Mouse (Mus musculus) left cerebral cortex, postnatal 4 days (tissue): Measurements from ENCODE around the gene Dnajb5. TPM values are rescaled to one million over a fixed set of nuclear protein-coding genes. Genes with fewer than 3 reads are reported as not detected.
A peak's percentile ranks its signal among the peaks of the same experiment; 100 is the strongest.

ENCODE experiments used
- DNase-seq: peaks from one replicate; pipeline ENCODE4 v3.0.0-alpha.2; 2022
- intact Hi-C: fragments of 180-260 bp; cut with DNase I; formaldehyde crosslinking; loops from one replicate; pipeline ENCODE4 v1.15.1; 2025
- total RNA-seq, 2 experiments: library from RNA; stranded (reverse); gene quantifications; 2 replicates each; pipeline ENCODE4 v1.2.3; 2021

The Dnajb5 gene
- total RNA-seq, 2 experiments from 2014 or later: 152 to 156 TPM

DNA sequence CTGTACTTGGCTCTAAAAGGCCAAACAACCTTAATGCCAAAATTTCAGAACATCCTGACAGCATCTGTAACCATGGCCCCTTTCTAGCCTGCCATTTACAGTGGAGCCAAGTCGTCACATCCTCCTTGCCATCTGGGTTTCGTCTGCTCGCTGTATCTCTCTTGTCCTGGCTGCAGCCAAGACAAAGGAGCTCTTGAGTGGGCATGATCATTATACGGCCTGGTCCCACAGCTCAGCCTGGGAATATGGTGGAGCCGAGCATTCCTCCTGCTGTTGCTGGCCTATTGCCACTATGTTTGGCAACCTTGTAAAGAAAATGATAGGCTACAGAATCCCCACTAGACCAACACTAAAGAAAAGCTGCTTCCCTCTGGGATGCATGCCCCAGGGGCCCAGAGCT, 6.3 kb upstream of the Dnajb5 start:
- intact Hi-C loops: no loop called here

DNA sequence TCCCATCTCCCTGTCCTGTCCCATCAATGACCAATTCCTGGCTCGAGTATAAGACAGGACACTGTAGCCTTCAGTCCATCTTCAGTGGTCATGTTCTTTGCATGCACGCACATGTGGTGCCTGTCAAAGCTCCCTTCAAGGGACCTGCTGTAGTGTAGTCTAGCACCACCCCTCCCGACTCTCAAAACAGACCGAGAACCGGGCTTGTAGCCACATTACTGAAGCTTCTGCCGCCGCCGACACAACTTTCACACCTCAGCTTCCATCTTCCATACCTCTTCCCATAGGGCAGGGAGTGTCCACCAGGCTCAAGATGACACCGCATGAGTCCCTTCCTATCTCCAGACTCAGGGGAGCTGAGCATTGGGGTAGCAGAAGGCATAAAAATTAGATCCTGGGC, 5.4 kb upstream of the Dnajb5 start:
- DNase-seq: no peak
- intact Hi-C loops: no loop called here

More for the DNA sequence above, 6.3 kb upstream of the Dnajb5 start:
- peak; percentile 55 for DNase-seq

GRCm38 (mm10) chr4:42945043-42945442, 4.6 kb upstream of the Dnajb5 start:
- no peak for DNase-seq

GRCm38 (mm10) chr4:42945445-42945844, 4.2 kb upstream of the Dnajb5 start:
- no peak for DNase-seq
- intact Hi-C loops: no loop called here

More at GRCm38 (mm10) chr4:42945043-42945442, 4.6 kb upstream of the Dnajb5 start:
- intact Hi-C loops: no loop called here

GRCm38 (mm10) chr4:42945952-42946351, 3.7 kb upstream of the Dnajb5 start:
- DNase-seq: peak; percentile 68
- intact Hi-C loops: no loop called here

DNA sequence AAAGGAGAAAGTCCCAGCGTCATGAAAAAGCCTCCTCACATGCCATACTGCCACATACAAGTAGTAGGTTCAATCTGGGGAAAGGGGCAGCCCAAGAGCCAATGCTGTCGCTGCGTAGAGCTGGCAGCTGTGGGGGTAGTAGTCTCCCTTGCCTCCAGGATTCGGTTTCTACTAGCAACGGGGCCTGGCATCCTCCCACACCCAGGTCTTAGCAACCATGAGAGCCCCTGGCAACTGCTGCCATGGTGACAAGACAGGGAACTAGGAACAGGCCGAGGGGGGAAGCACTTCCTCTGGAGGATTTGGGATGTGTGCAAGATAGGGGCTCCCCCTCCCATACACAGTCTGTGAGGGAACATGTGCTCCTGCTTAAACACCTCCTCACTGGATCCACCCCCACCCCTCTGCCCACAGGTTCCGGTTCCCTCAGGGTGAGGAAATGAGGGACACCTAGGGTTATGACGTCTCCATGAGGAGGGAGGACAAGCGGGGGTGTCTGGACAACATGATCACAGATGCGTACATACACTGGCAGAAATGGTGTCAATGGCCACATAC, 2.8 kb upstream of the Dnajb5 start:
- peak; percentile 91 for DNase-seq
- intact Hi-C loops: no loop called here

DNA sequence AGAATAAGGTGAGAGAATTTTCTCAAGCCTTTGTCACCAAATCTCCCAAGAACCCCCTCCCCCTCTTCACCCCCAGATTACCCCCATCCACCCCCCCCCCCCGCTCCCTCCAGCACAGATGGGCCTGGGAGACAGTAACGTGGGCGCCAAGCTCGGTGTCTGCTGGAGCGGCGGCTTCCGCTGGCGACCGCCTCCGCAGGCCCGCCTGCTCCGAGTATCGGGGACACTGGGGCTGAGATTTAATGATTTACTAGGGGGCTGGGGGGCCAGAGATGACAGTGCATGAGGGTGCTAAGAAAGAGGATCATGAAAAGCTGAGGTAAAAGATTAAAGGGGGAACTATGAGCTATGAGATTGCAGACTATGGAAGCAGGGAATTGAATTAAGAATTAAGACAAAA, 1.1 kb upstream of the Dnajb5 start:
- DNase-seq: no peak
- intact Hi-C loops: no loop called here

GRCm38 (mm10) chr4:42949051-42949675, 451 bp upstream of the Dnajb5 start:
- no peak for DNase-seq
- intact Hi-C loops: no loop called here

- intact Hi-C loops: no loop called here
- DNase-seq: peak; percentile 92
Observed at GRCm38 (mm10) chr4:42950065-42950558, 498 bp downstream of the Dnajb5 start.

DNA sequence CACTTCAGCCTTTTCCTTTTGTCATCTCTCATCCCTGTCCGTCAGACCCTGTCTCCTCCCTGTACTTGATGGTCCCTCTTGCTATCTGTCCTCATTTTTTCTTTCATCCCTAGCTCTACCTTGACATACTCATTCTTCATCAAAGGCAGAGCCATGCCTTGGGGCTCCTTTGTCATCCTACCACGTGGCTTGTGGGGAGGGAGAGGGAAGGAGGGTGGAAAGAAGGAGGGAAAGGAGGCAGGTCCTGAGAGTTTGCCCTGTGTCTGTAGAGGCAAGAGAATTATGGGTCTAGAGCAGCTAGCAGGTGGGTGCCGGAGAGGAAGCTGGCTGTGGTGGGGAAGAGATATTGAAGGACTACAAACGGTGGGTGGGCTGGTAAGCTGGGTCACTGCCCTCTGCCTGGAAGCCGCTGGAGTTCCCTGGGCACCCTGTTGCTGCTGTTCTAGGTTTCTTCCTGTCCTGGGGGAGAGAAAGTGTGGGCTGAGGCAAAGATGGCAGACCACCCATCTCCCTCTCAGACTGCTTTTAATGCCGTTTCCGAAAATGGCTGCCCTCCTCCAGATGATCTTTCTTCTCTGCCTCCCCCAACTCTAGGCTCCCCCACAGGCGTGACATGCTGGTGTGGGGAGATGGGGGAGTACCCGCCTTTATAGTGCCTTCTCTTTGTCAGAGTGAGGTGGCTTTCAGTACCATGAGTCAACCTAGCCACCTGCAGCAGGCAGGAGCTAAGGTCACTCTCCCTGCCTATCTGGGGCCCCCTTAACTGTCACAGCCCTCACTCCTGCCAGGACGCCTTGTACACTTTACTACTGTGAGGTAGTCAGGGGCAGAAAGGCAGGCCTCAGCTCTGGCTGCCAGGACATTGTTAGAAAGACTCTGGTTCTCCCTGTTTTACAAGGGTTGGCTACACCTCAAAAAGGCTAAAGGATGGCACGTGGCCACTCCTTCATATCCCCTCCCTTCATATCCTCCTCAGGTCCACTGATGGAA, 1.9 kb downstream of the Dnajb5 start:
- intact Hi-C loops: no loop called here
- DNase-seq: no peak

DNA sequence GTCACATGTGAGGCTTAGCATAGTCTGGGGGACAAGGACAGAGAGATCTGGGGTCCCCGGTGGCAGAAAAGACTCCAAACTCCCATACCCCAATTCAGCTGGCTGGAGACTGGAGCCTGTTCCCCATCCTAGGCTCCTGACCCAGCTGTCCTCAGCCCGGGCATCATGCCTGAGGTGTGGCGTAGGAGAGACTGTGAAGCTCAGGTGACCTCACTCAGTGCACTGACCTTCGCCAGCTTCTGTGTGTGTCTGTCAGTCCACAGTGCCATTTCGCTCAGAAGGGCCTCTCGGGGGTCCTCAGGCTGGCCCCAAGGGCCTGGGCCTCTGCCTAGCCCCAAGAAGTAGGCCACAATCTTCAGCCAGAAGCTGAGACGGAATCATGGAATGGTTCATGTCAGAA, 2.9 kb downstream of the Dnajb5 start:
- DNase-seq: no peak
- intact Hi-C loops: no loop called here

GRCm38 (mm10) chr4:42953435-42954094, 4.0 kb downstream of the Dnajb5 start:
- intact Hi-C loops: no loop called here
- DNase-seq: peak; percentile 83

- intact Hi-C loops: no loop called here
- DNase-seq: peak; percentile 82
Observed at GRCm38 (mm10) chr4:42954297-42954696, 4.7 kb downstream of the Dnajb5 start.

- DNase-seq: no peak
- intact Hi-C loops: no loop called here
Observed at GRCm38 (mm10) chr4:42955200-42955599, 5.6 kb downstream of the Dnajb5 start.

GRCm38 (mm10) chr4:42956581-42956980, 7.0 kb downstream of the Dnajb5 start:
- no peak for DNase-seq
- intact Hi-C loops: no loop called here

- intact Hi-C loops: no loop called here
- DNase-seq: no peak
Observed at GRCm38 (mm10) chr4:42957306-42957705, 7.7 kb downstream of the Dnajb5 start.

DNA sequence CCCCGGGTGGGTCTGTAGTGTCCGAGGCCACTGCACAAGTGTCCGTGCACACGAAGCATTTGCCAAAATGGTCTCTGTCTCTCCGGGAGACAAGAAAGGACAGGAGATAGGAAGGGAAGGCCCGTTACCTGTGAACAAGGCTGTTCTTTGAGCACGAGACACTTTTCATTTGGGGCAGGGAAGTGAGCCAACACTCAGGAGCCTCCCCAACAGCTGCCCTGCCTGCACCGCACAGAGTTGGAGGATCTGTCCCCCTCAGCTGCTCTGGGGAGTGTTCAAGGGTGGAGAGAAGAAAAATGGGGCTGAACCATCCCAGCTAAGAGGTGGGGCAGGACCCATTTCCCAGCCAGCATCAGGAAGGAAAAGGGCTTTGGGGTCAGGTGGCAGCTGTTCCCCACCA, 8.4 kb downstream of the Dnajb5 start:
- DNase-seq: no peak
- intact Hi-C loops: no loop called here

DNA sequence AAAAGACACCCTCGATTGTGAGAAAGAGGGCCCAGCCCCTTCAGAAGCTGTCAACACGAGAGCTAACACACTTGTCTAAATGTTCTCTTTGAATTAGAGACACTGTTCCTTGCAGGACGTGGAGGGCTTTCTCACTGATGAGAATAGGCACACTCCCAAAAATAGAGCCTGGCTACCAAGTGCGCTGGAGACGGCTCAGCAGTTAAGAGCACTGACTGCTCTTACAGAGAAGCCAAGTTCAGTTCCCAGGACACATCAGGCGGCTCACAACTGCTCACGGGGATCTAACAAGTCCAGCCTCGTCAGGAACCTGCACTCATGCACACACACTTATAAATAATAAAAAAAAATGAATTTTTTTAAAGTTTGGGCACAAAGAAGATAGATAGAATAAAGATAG, 9.3 kb downstream of the Dnajb5 start:
- intact Hi-C loops: no loop called here
- no peak for DNase-seq

DNA sequence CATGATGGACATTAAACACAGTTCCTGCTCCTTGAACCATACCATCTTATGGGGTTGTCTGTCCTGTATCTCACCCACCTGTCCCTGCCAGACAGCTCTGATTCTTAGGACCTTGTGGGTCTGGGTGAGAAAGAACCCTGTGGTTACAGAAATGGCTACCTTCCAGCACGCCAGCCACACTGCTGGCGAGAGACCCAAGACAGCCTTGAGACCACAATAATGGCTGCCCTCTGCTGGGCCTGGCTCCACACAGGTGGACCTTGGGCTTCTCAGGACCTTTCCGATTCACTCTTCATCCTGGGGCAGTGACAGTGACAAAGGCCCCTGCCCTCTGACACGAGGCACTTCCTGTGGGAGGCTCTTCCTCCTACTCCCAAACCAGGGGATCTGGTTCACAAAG, 9.8 kb downstream of the Dnajb5 start:
- intact Hi-C loops: no loop called here
- no peak for DNase-seq

DNA sequence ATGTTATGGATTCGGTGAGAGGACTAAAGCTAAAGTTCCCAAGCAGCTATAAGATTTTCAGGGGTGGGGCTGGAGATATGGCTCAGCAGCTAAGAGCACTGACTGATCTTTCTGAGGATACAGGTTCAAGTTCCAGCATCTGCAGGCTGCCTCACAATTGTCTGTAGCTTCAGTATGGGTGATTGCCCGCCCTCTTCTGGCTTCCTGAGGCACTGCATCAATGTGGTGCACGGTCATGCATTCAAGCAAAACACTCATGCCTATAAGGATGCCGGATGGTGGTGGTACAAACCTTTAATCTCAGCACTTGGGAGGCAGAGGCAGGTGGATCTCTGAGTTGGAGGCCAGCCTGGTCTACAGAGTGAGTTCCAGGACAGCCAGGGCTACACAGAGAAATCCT, 12.0 kb downstream of the Dnajb5 start:
- intact Hi-C loops: no loop called here

DNA sequence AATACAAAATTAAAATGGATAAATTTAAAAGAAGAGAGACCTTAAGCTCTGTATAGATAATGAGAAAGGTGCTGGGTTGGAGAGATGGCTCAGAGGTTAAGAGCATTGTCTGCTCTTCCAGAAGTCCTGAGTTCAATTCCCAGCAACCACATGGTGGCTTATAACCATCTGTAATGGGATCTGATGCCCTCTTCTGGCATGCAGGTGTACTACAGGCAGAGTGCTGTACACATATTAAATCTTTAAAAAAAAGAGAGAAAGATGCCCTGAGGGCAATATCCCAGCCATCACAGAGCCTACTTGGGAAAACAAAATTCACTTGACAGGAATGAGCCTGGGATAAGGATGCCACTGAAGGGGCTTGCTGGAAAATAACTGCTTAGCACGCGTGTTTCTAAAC, 13.9 kb downstream of the Dnajb5 start:
- intact Hi-C loops: no loop called here

More for the DNA sequence above, 12.0 kb downstream of the Dnajb5 start:
- peak; percentile 66 for DNase-seq

More for the DNA sequence above, 13.9 kb downstream of the Dnajb5 start:
- DNase-seq: no peak
